Comparison of ENCODE assay signal across 20 mouse cellular contexts in the genomic region with DNA sequence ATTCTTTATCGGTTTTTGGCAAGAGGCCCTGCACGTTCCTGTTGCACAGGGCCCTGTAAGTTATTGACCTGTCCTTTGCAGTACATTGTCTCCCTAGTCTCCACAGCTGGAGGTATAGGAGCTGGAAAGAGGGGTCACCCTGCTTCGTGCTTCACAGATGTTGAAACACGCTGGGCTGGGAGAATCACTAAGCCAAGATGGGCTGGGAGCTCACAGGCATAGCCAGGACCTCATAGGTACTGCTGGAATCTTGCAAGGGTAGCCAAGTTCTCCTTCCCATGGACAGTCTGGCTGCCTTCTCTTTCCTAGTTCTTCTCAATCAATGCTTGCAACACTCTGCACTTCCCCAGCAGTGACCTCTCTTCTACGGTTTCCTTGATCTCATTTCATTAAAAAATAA. TPM values are rescaled to one million over a fixed set of nuclear protein-coding genes. Genes with fewer than 3 reads are reported as not detected.
DNase-seq lines count a peak whose midpoint lies in the region; ATAC-seq and TF ChIP-seq lines count a peak whose summit lies in the region.
"Had no signal": no experiment of that assay in that cellular context is flagged by ENCODE, and none has a peak within 500 bp of the region (broad histone marks: within the 10 kb centered on the region; RNA-seq: fewer than 3 reads in every experiment).

No protein-coding gene starts in this region.

- ATAC-seq in erythroblast, adult 5-6 weeks (replicated peaks; ENCODE audit: low FRiP score, poor library complexity, severe bottlenecking) = no peak
- no peak for ATAC-seq in lung, postnatal 0 days
- ATAC-seq in liver, embryonic 16.5 days (ENCODE audit: low read depth) = peak; percentile 15; the same call in 1 of the 2 replicates
- ATAC-seq in midbrain, embryonic 16.5 days = no peak
- ATAC-seq: CD4-positive, CD25-positive, alpha-beta regulatory T cell, adult 4 months had no signal

- no peak for TF ChIP-seq CTCF in lung, postnatal 0 days (IDR thresholded peaks at IDR 0.05)

- H3K9me3 ChIP-seq in erythroblast, embryonic 14.5 days (ENCODE audit: control insufficient read depth, low read length) = no peaks in the 10 kb centered on the region; the same call in 1 of the 2 replicates
- H3K9me3 ChIP-seq in lung, postnatal 0 days (ENCODE audit: low read length) = no peaks in the 10 kb centered on the region
- H3K9me3 ChIP-seq in liver, embryonic 16.5 days (replicated peaks; ENCODE audit: control insufficient read depth, low read length) = no peaks in the 10 kb centered on the region
- no peaks in the 10 kb centered on the region for H3K9me3 ChIP-seq in midbrain, embryonic 16.5 days (replicated peaks; ENCODE audit: control insufficient read depth, low read length, poor library complexity, severe bottlenecking)
- H3K9me3 ChIP-seq: G1E; heart, embryonic 10.5 days; hindbrain, embryonic 12.5 days; limb, embryonic 15.5 days had no signal

- no peaks in the 10 kb centered on the region; the same call in 1 of the 2 replicates for H3K36me3 ChIP-seq in erythroblast, embryonic 14.5 days (ENCODE audit: control insufficient read depth)
- no peaks in the 10 kb centered on the region for H3K36me3 ChIP-seq in lung, postnatal 0 days (ENCODE audit: insufficient read depth, low read length)
- H3K36me3 ChIP-seq in liver, embryonic 16.5 days (ENCODE audit: control insufficient read depth, insufficient read depth) = no peaks in the 10 kb centered on the region
- no peaks in the 10 kb centered on the region for H3K36me3 ChIP-seq in midbrain, embryonic 16.5 days (ENCODE audit: control insufficient read depth, insufficient read depth, low read length)
- H3K36me3 ChIP-seq: G1E; heart, embryonic 10.5 days; hindbrain, embryonic 12.5 days; limb, embryonic 15.5 days had no signal

- TF ChIP-seq EP300 in lung, postnatal 0 days (IDR thresholded peaks at IDR 0.05) = no peak

- peak overlapping the region; percentile 20 for H3K4me2 ChIP-seq in lung, postnatal 0 days (replicated peaks; ENCODE audit: low read depth, low read length)
- peak overlapping the region; percentile 24 for H3K4me2 ChIP-seq in liver, embryonic 16.5 days (ENCODE audit: low read depth, low read length)
- H3K4me2 ChIP-seq in midbrain, embryonic 16.5 days (ENCODE audit: low read length) = no peak overlapping the region
- H3K4me2 ChIP-seq: hindbrain, embryonic 12.5 days; limb, embryonic 15.5 days had no signal

- H3K27me3 ChIP-seq in erythroblast, embryonic 14.5 days (ENCODE audit: control insufficient read depth) = no peaks in the 10 kb centered on the region
- H3K27me3 ChIP-seq in lung, postnatal 0 days (replicated peaks; ENCODE audit: insufficient read depth, low read length) = no peaks in the 10 kb centered on the region
- H3K27me3 ChIP-seq in liver, embryonic 16.5 days (ENCODE audit: control insufficient read depth, insufficient read depth, low read depth, low read length) = no peaks in the 10 kb centered on the region
- no peaks in the 10 kb centered on the region for H3K27me3 ChIP-seq in midbrain, embryonic 16.5 days (ENCODE audit: control insufficient read depth, insufficient read depth, low read depth, low read length)
- H3K27me3 ChIP-seq: hindbrain, embryonic 12.5 days; limb, embryonic 15.5 days had no signal

- DNase-seq in lung, postnatal 0 days (ENCODE audit: low spot score) = no peak
- DNase-seq in lung, adult 18-20 months = no peak
- DNase-seq in left cerebral cortex, postnatal 25 days (ENCODE audit: low spot score in 2 of 2) = no peak
- no peak for DNase-seq in frontal cortex, adult 2 months (ENCODE audit: extremely low spot score in 1 of 2, low spot score in 1 of 2)
- DNase-seq: cerebellum, postnatal 14 days; heart, postnatal 10 days; midbrain, embryonic 14.5 days; retina, postnatal 1 day; spleen, adult 18-20 months; thymus, postnatal 36 days had no signal

- intact Hi-C loops in left cerebral cortex, postnatal 25 days (cut with DNase I) = no loop called here

- peak overlapping the region; percentile 81 for H3K27ac ChIP-seq in lung, postnatal 0 days (ENCODE audit: low read length)
- H3K27ac ChIP-seq in liver, embryonic 16.5 days (ENCODE audit: low read length) = peak overlapping the region; percentile 79
- no peak overlapping the region for H3K27ac ChIP-seq in midbrain, embryonic 16.5 days (ENCODE audit: low read length)
- H3K27ac ChIP-seq: heart, embryonic 10.5 days; hindbrain, embryonic 12.5 days; limb, embryonic 15.5 days had no signal

- no peak overlapping the region for H3K9ac ChIP-seq in lung, postnatal 0 days (replicated peaks; ENCODE audit: low read depth)
- peak overlapping the region; percentile 29; the same call in 1 of the 2 replicates for H3K9ac ChIP-seq in liver, embryonic 16.5 days (ENCODE audit: low read depth, low read length)
- no peak overlapping the region for H3K9ac ChIP-seq in midbrain, embryonic 16.5 days (ENCODE audit: low read depth, low read length)
- H3K9ac ChIP-seq: hindbrain, embryonic 12.5 days; limb, embryonic 15.5 days had no signal

- H3K4me3 ChIP-seq in erythroblast, embryonic 14.5 days (replicated peaks) = peak overlapping the region; percentile 38
- no peak overlapping the region for H3K4me3 ChIP-seq in lung, postnatal 0 days (ENCODE audit: low read depth, low read length)
- peak overlapping the region; percentile 48 for H3K4me3 ChIP-seq in liver, embryonic 16.5 days (ENCODE audit: low read depth, low read length)
- no peak overlapping the region for H3K4me3 ChIP-seq in midbrain, embryonic 16.5 days (ENCODE audit: low read depth, low read length)
- H3K4me3 ChIP-seq: heart, embryonic 10.5 days; hindbrain, embryonic 12.5 days; limb, embryonic 15.5 days had no signal

- WGBS in lung, postnatal 0 days = 38% methylated on average over 5 of the region's 5 CpGs
- WGBS in liver, embryonic 16.5 days (ENCODE audit: insufficient replicate concordance) = 40% methylated on average over 5 of the region's 5 CpGs
- 80% methylated on average over 5 of the region's 5 CpGs for WGBS in midbrain, embryonic 16.5 days

- no peaks in the 10 kb centered on the region for H3K4me1 ChIP-seq in erythroblast, embryonic 14.5 days (ENCODE audit: control insufficient read depth)
- H3K4me1 ChIP-seq in lung, postnatal 0 days (ENCODE audit: insufficient read depth, low read depth, low read length) = peaks cover 7% of the 10 kb centered on the region; the same call in 1 of the 2 replicates
- no peaks in the 10 kb centered on the region for H3K4me1 ChIP-seq in liver, embryonic 16.5 days (ENCODE audit: control insufficient read depth, low read depth, low read length)
- peaks cover 12% of the 10 kb centered on the region; the same call in 1 of the 2 replicates for H3K4me1 ChIP-seq in midbrain, embryonic 16.5 days (ENCODE audit: control insufficient read depth, insufficient read depth, low read length)
- H3K4me1 ChIP-seq: heart, embryonic 10.5 days had no signal

RNA-seq across cellular contexts. Expression of gene Ngef, which starts 0.4 kb away (rescaled TPM):
- polyA plus RNA-seq in erythroblast, embryonic 14.5 days (2012) = 0.01 TPM in 1 of 2 replicates, not detected in the other
- total RNA-seq in erythroblast, adult 5-6 weeks (2015; ENCODE audit: low replicate concordance) = not detected in 2 replicates
- total RNA-seq in erythroblast, adult 5-6 weeks (2017; ENCODE audit: low replicate concordance) = not detected in 2 replicates
- 3.8 and 5.9 TPM in 2 replicates for polyA plus RNA-seq in lung, postnatal 0 days (2015; fragmentation: Nextera tagmentation; extraction: Ambion mirVana)
- 8.6 and 10.3 TPM in 2 replicates for polyA plus RNA-seq in liver, embryonic 16.5 days (2015; fragmentation: Nextera tagmentation; extraction: Ambion mirVana)
- polyA plus RNA-seq in midbrain, embryonic 16.5 days (2015; fragmentation: Nextera tagmentation; extraction: Ambion mirVana) = 23.1 and 31.8 TPM in 2 replicates
- total RNA-seq in left cerebral cortex, postnatal 25 days (2021) = 100 to 1,000 TPM; 333 to 376 TPM
- 177 and 210 TPM in 2 replicates for polyA plus RNA-seq in frontal cortex, adult 2 months (2012; rRNA removed)
- total RNA-seq: megakaryocyte progenitor cell, adult 5-6 weeks had no signal
- polyA plus RNA-seq: CD4-positive, CD25-positive, alpha-beta regulatory T cell, adult 4 months; G1E had no signal

RNA-seq across cellular contexts. Expression of gene Inpp5d, which starts 46.9 kb away (rescaled TPM):
- 1.7 TPM in 2 replicates for polyA plus RNA-seq in erythroblast, embryonic 14.5 days (2012)
- 50.1 and 53.1 TPM in 2 replicates for total RNA-seq in erythroblast, adult 5-6 weeks (2015; ENCODE audit: low replicate concordance)
- 19.9 and 25.2 TPM in 2 replicates for total RNA-seq in erythroblast, adult 5-6 weeks (2017; ENCODE audit: low replicate concordance)
- 13.5 and 13.6 TPM in 2 replicates for polyA plus RNA-seq in lung, postnatal 0 days (2015; fragmentation: Nextera tagmentation; extraction: Ambion mirVana)
- 12.6 and 14.2 TPM in 2 replicates for polyA plus RNA-seq in liver, embryonic 16.5 days (2015; fragmentation: Nextera tagmentation; extraction: Ambion mirVana)
- polyA plus RNA-seq in midbrain, embryonic 16.5 days (2015; fragmentation: Nextera tagmentation; extraction: Ambion mirVana) = 3.3 and 5.6 TPM in 2 replicates
- 10 to 100 TPM; 17.4 to 23.5 TPM for total RNA-seq in left cerebral cortex, postnatal 25 days (2021)
- 13.1 and 19.8 TPM in 2 replicates for polyA plus RNA-seq in frontal cortex, adult 2 months (2012; rRNA removed)

Comparison
In these comparisons a context has a peak if more than half of its experiments do, and no peak if none do; other contexts are left out.
1. H3K4me3 ChIP-seq: peak in erythroblast, embryonic 14.5 days (single experiment) and liver, embryonic 16.5 days (single experiment); none in lung, postnatal 0 days (single experiment) and midbrain, embryonic 16.5 days (single experiment).